Mouse (Mus musculus) hindbrain, embryonic 13.5 days (tissue): ENCODE data around the gene Klhl25. TPM values are rescaled to one million over a fixed set of nuclear protein-coding genes. Genes with fewer than 3 reads are reported as not detected.
"Not testable (repeated sequence)": the region's sequence is repeated elsewhere in the genome, so short reads cannot be mapped to it uniquely, and the experiment has no call there.

Experiments
- ATAC-seq: fragments of 200-750 bp; cut with Nextera tagmentation; 2 replicates; pipeline ENCODE4 v1.8.0; 2017; ENCODE audit warnings: moderate TSS enrichment; ENCODE audit not compliant: low FRiP score
- H3K27ac ChIP-seq: fragments of 300-500 bp; sonication (generic); 2 replicates; pipeline ENCODE4 v1.5.1; 2015; ENCODE audit warnings: inconsistent platforms, mild to moderate bottlenecking, moderate library complexity
- H3K27me3 ChIP-seq: fragments of 300-500 bp; sonication (generic); 2 replicates; pipeline ENCODE4 v1.6.1; 2015; ENCODE audit warnings: mild to moderate bottlenecking, inconsistent platforms
- H3K36me3 ChIP-seq: fragments of 300-500 bp; sonication (generic); 2 replicates; pipeline ENCODE4 v1.6.1; 2015; ENCODE audit warnings: mild to moderate bottlenecking, inconsistent platforms
- H3K4me1 ChIP-seq: fragments of 300-500 bp; sonication (generic); replicated peaks from 2 replicates; pipeline ENCODE4 v1.6.1; 2015; ENCODE audit warnings: inconsistent platforms
- H3K4me2 ChIP-seq: fragments of 300-500 bp; sonication (generic); 2 replicates; pipeline ENCODE4 v1.6.1; 2015; ENCODE audit warnings: inconsistent platforms, mild to moderate bottlenecking, moderate library complexity
- H3K4me3 ChIP-seq: fragments of 300-500 bp; sonication (generic); 2 replicates; pipeline ENCODE4 v1.5.1; 2015; ENCODE audit warnings: mild to moderate bottlenecking, inconsistent platforms
- H3K9ac ChIP-seq: fragments of 300-500 bp; sonication (generic); 2 replicates; pipeline ENCODE4 v1.6.1; 2015; ENCODE audit warnings: mild to moderate bottlenecking, inconsistent platforms
- H3K9me3 ChIP-seq: fragments of 300-500 bp; sonication (generic); 2 replicates; pipeline ENCODE4 v1.6.1; 2016; ENCODE audit warnings: inconsistent platforms
- WGBS: fragments of 180-500 bp; shearing (Covaris S2); methylation state at CpG from one replicate; pipeline ENCODE4 v1.1.7; 2015; 5-methylcytosine and 5-hydroxymethylcytosine counted together
- polyA plus RNA-seq: library from polyadenylated mRNA; unstranded; fragments of >200 nt; fragmentation: Nextera tagmentation; extraction: Ambion mirVana; gene quantifications from 2 replicates; pipeline ENCODE4 v1.2.1, GENCODE M21; 2015

Gene Klhl25
- polyA plus RNA-seq, 1 experiment from 2014 or later, result 32.9 TPM

- H3K9ac ChIP-seq, result no peak overlapping the region
- no peak overlapping the region for H3K27ac ChIP-seq
- 73% methylated on average over 3 of the region's 4 CpGs for WGBS
- no peak overlapping the region for H3K4me3 ChIP-seq
- H3K9me3 ChIP-seq, result no peaks in the 10 kb centered on the region
- ATAC-seq, result no peak
- H3K27me3 ChIP-seq, result no peaks in the 10 kb centered on the region
- H3K4me1 ChIP-seq, result 0 out of 2 replicates have a peak, but pooled peaks cover 5% of the 10 kb centered on the region
- no peaks in the 10 kb centered on the region for H3K36me3 ChIP-seq
- H3K4me2 ChIP-seq, result no peak overlapping the region
Measured at GRCm38 (mm10) chr7:75826360-75827103, 21.6 kb upstream of the Klhl25 start.

- Histone ChIP-seq H3K27me3 (no peaks in the 10 kb centered on the region), H3K4me3 (no peak overlapping the region), H3K27ac (no peak overlapping the region), H3K9ac (no peak overlapping the region), H3K4me1 (0 out of 2 replicates have a peak, but pooled peaks cover 5% of the 10 kb centered on the region), H3K9me3 (no peaks in the 10 kb centered on the region), H3K4me2 (no peak overlapping the region), H3K36me3 (no peaks in the 10 kb centered on the region)
- ATAC-seq, result no peak
- 96% methylated on average over 1 of the region's 1 CpGs for WGBS
Measured at GRCm38 (mm10) chr7:75827357-75827756, 20.8 kb upstream of the Klhl25 start.

DNA sequence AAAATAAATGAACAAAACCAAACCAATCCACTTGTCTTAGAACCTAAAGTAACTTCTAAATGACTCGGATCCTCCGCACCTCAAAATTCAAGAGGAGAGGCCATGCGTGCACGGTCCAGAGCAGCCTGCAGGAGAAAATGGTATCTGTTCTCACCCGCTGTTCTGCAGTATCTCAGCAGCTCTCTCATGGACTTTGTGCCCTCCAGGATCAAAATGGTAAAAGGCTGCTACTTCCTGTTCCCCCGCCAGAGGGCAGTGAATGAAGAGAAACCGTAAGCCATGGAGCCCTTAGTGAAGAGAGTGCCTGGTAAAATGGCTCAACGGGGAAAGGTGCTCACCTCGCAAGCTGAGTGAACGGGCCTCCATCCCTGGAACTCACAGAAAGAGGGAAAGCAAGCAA, 20.3 kb upstream of the Klhl25 start:
- Histone ChIP-seq H3K4me2 (no peak overlapping the region), H3K4me3 (no peak overlapping the region), H3K9me3 (no peaks in the 10 kb centered on the region), H3K36me3 (no peaks in the 10 kb centered on the region), H3K27me3 (no peaks in the 10 kb centered on the region), H3K9ac (no peak overlapping the region), H3K27ac (no peak overlapping the region), H3K4me1 (0 out of 2 replicates have a peak, but pooled peaks cover 5% of the 10 kb centered on the region)
- 40% methylated on average over 10 of the region's 10 CpGs for WGBS
- peak; percentile 52; the same call in 1 of the 2 replicates for ATAC-seq

GRCm38 (mm10) chr7:75828536-75828935, 19.6 kb upstream of the Klhl25 start:
- 0 out of 2 replicates have a peak, but pooled peaks cover 5% of the 10 kb centered on the region for H3K4me1 ChIP-seq
- H3K4me2 ChIP-seq, result no peak overlapping the region
- H3K36me3 ChIP-seq, result no peaks in the 10 kb centered on the region
- no peaks in the 10 kb centered on the region for H3K27me3 ChIP-seq
- no peak overlapping the region for H3K27ac ChIP-seq
- H3K9me3 ChIP-seq, result no peaks in the 10 kb centered on the region
- 91% methylated on average over 5 of the region's 5 CpGs for WGBS
- no peak overlapping the region for H3K4me3 ChIP-seq
- H3K9ac ChIP-seq, result no peak overlapping the region
- ATAC-seq, result no peak

- Histone ChIP-seq H3K27ac (no peak overlapping the region), H3K9me3 (no peaks in the 10 kb centered on the region), H3K9ac (no peak overlapping the region), H3K4me3 (no peak overlapping the region), H3K4me1 (0 out of 2 replicates have a peak, but pooled peaks cover 5% of the 10 kb centered on the region), H3K4me2 (no peak overlapping the region), H3K27me3 (no peaks in the 10 kb centered on the region), H3K36me3 (no peaks in the 10 kb centered on the region)
- 67% methylated on average over 6 of the region's 6 CpGs for WGBS
- ATAC-seq, result no peak
Measured at GRCm38 (mm10) chr7:75830251-75831060, 17.7 kb upstream of the Klhl25 start.

DNA sequence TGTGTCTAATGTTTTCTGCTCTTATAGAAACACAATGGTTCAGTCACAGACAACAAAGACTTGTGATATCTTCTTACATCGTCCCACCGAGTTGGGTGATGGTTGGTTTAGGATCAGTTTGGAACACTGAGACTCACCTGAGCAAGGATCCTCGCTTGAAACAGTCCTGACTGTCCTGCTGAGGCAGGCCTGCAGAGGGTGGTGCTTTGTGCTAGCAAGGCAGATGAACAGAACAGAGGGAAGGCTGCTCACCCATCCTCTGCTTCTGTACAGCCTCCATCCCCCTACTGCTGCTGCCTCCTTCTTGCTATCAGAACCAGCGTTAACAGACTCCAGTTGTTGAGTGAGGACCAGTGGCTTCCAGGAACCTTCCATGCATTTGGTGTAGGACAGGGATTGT, 14.2 kb upstream of the Klhl25 start:
- H3K9ac ChIP-seq, H3K9me3 ChIP-seq, H3K4me2 ChIP-seq, H3K4me1 ChIP-seq, H3K27me3 ChIP-seq, H3K36me3 ChIP-seq, ATAC-seq, H3K27ac ChIP-seq, H3K4me3 ChIP-seq: not testable (repeated sequence)
- 84% methylated on average over 3 of the region's 4 CpGs for WGBS

- H3K4me1 ChIP-seq, H3K27ac ChIP-seq, ATAC-seq, H3K9me3 ChIP-seq, H3K36me3 ChIP-seq, H3K4me3 ChIP-seq, H3K4me2 ChIP-seq, H3K27me3 ChIP-seq, H3K9ac ChIP-seq: not testable (repeated sequence)
- WGBS, result 87% methylated on average over 3 of the region's 6 CpGs
Measured at GRCm38 (mm10) chr7:75834932-75835631, 13.0 kb upstream of the Klhl25 start.

GRCm38 (mm10) chr7:75840071-75840470, 8.0 kb upstream of the Klhl25 start:
- H3K9ac ChIP-seq, result no peak overlapping the region
- no peak overlapping the region for H3K27ac ChIP-seq
- no peaks in the 10 kb centered on the region for H3K36me3 ChIP-seq
- no peaks in the 10 kb centered on the region for H3K9me3 ChIP-seq
- no peak for ATAC-seq
- no peak overlapping the region for H3K4me2 ChIP-seq
- WGBS, result 92% methylated on average over 4 of the region's 4 CpGs
- no peaks in the 10 kb centered on the region for H3K27me3 ChIP-seq
- H3K4me3 ChIP-seq, result no peak overlapping the region
- H3K4me1 ChIP-seq, result no peaks in the 10 kb centered on the region

GRCm38 (mm10) chr7:75842306-75842705, 5.8 kb upstream of the Klhl25 start:
- H3K4me2 ChIP-seq, result no peak overlapping the region
- 91% methylated on average over 3 of the region's 3 CpGs for WGBS
- no peaks in the 10 kb centered on the region for H3K27me3 ChIP-seq
- H3K36me3 ChIP-seq, result no peaks in the 10 kb centered on the region
- no peak for ATAC-seq
- peaks cover under 1% of the 10 kb centered on the region; the same call in 1 of the 2 replicates for H3K4me1 ChIP-seq
- no peak overlapping the region for H3K27ac ChIP-seq
- H3K4me3 ChIP-seq, result no peak overlapping the region
- H3K9me3 ChIP-seq, result no peaks in the 10 kb centered on the region
- no peak overlapping the region for H3K9ac ChIP-seq

GRCm38 (mm10) chr7:75845936-75846335, 2.2 kb upstream of the Klhl25 start:
- Histone ChIP-seq H3K4me2 (no peak overlapping the region), H3K27me3 (no peaks in the 10 kb centered on the region), H3K4me1 (peaks cover 17% of the 10 kb centered on the region), H3K4me3 (no peak overlapping the region), H3K9ac (no peak overlapping the region), H3K9me3 (no peaks in the 10 kb centered on the region), H3K36me3 (no peaks in the 10 kb centered on the region), H3K27ac (no peak overlapping the region)
- WGBS, result 89% methylated on average over 1 of the region's 1 CpGs
- ATAC-seq, result no peak

DNA sequence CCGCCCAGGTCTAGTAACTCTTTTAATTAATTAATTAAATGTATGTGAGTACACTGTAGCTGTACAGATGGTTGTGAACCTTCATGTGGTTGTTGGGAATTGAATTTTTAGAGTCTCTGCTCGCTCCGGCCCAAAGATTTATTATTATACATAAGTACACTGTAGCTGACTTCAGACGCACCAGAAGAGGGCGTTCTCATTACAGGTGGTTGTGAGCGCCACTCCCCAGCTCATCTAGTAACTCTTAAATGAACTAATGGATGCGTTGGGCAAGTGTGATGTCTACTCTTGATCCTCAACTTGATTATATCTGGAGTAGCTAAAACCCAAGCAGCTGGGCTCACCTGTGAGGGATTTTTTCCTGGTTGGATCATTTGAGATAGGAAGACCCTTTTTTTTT, 1.2 kb upstream of the Klhl25 start:
- peaks cover 27% of the 10 kb centered on the region for H3K4me1 ChIP-seq
- 49% methylated on average over 7 of the region's 7 CpGs for WGBS
- no peak overlapping the region for H3K4me2 ChIP-seq
- H3K4me3 ChIP-seq, result no peak overlapping the region
- H3K9me3 ChIP-seq, result no peaks in the 10 kb centered on the region
- H3K36me3 ChIP-seq, result no peaks in the 10 kb centered on the region
- H3K27ac ChIP-seq, result no peak overlapping the region
- no peaks in the 10 kb centered on the region for H3K27me3 ChIP-seq
- H3K9ac ChIP-seq, result no peak overlapping the region
- ATAC-seq, result no peak

DNA sequence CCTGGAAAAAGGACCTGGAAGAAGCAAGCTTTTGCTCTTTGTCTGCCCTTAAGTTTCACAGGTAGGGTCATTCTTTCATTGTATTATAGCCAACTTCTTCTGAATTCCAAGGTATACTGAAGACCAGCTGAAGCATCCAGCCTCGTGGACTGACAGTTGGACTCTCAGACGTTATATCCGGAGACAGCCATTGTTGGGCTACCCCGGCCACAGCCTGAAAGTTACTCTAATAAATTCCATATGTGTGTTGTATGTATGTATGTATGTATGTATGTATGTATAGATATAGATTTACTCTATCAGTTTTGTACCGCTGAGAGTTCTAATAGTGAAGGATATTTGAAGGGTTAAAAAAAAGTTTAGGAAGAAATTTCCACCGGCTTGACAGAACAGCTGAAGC, 621 bp upstream of the Klhl25 start:
- ATAC-seq, result no peak

More for the DNA sequence above, 621 bp upstream of the Klhl25 start:
- Histone ChIP-seq H3K27ac (0 out of 2 replicates have a peak overlapping the region, but pooled peaks have one; percentile 3), H3K4me2 (peak overlapping the region; percentile 75), H3K9ac (peak overlapping the region; percentile 64; the same call in 1 of the 2 replicates), H3K4me3 (peak overlapping the region; percentile 78), H3K9me3 (no peaks in the 10 kb centered on the region), H3K27me3 (no peaks in the 10 kb centered on the region), H3K4me1 (peaks cover 33% of the 10 kb centered on the region), H3K36me3 (no peaks in the 10 kb centered on the region)
- 21% methylated on average over 6 of the region's 6 CpGs for WGBS
